Mouse (Mus musculus): ENCODE data around the gene C1qtnf4. TPM values are rescaled to one million over a fixed set of nuclear protein-coding genes. Genes with fewer than 3 reads are reported as not detected.
A peak's percentile ranks its signal among the peaks of the same experiment; 100 is the strongest.

C1qtnf4 gene
- polyA plus RNA-seq, 1 experiment: 5.9 TPM

GRCm38 (mm10) chr2:90917233-90917998, 31.8 kb downstream of the C1qtnf4 start:
- Histone ChIP-seq H3K36me3 (ENCODE audit: control insufficient read depth) (peaks cover 29% of the 10 kb centered on the region), H3K9me3 (ENCODE audit: control insufficient read depth, low read length) (no peaks in the 10 kb centered on the region), H3K4me3 (replicated peaks) (peak overlapping the region; percentile 74), H3K4me1 (ENCODE audit: control insufficient read depth) (peaks cover 36% of the 10 kb centered on the region), H3K27me3 (ENCODE audit: control insufficient read depth) (no peaks in the 10 kb centered on the region; the same call in 1 of the 2 replicates)
- TF ChIP-seq TAL1 (IDR thresholded peaks at IDR 0.05; ENCODE audit: low read length) (no peak), GATA1 (IDR thresholded peaks at IDR 0.05; ENCODE audit: low read length) (no peak)

GRCm38 (mm10) chr2:90917999-90918698, 32.5 kb downstream of the C1qtnf4 start:
- Histone ChIP-seq H3K4me1 (ENCODE audit: control insufficient read depth) (peaks cover 36% of the 10 kb centered on the region), H3K36me3 (ENCODE audit: control insufficient read depth) (peaks cover 21% of the 10 kb centered on the region), H3K4me3 (replicated peaks) (peak overlapping the region; percentile 74), H3K9me3 (ENCODE audit: control insufficient read depth, low read length) (no peaks in the 10 kb centered on the region), H3K27me3 (ENCODE audit: control insufficient read depth) (no peaks in the 10 kb centered on the region; the same call in 1 of the 2 replicates)
- TF ChIP-seq GATA1 (IDR thresholded peaks at IDR 0.05; ENCODE audit: low read length) (no peak), TAL1 (IDR thresholded peaks at IDR 0.05; ENCODE audit: low read length) (no peak)

GRCm38 (mm10) chr2:90921178-90921577, 35.5 kb downstream of the C1qtnf4 start:
- TF ChIP-seq GATA1 (IDR thresholded peaks at IDR 0.05; ENCODE audit: low read length) (no peak), TAL1 (IDR thresholded peaks at IDR 0.05; ENCODE audit: low read length) (no peak)
- Histone ChIP-seq H3K4me3 (replicated peaks) (no peak overlapping the region), H3K36me3 (ENCODE audit: control insufficient read depth) (no peaks in the 10 kb centered on the region), H3K9me3 (ENCODE audit: control insufficient read depth, low read length) (no peaks in the 10 kb centered on the region), H3K4me1 (ENCODE audit: control insufficient read depth) (peaks cover 23% of the 10 kb centered on the region), H3K27me3 (ENCODE audit: control insufficient read depth) (peaks cover 7% of the 10 kb centered on the region)

GRCm38 (mm10) chr2:90922636-90923035, 37.0 kb downstream of the C1qtnf4 start:
- no peaks in the 10 kb centered on the region for H3K36me3 ChIP-seq (ENCODE audit: control insufficient read depth)
- peaks cover 10% of the 10 kb centered on the region for H3K4me1 ChIP-seq (ENCODE audit: control insufficient read depth)
- no peaks in the 10 kb centered on the region for H3K9me3 ChIP-seq (ENCODE audit: control insufficient read depth, low read length)
- TF ChIP-seq TAL1 (IDR thresholded peaks at IDR 0.05; ENCODE audit: low read length) (no peak), GATA1 (IDR thresholded peaks at IDR 0.05; ENCODE audit: low read length) (no peak)
- no peak overlapping the region for H3K4me3 ChIP-seq (replicated peaks)
- H3K27me3 ChIP-seq (ENCODE audit: control insufficient read depth): peaks cover 7% of the 10 kb centered on the region

- Histone ChIP-seq H3K27me3 (ENCODE audit: control insufficient read depth) (peaks cover 23% of the 10 kb centered on the region), H3K36me3 (ENCODE audit: control insufficient read depth) (no peaks in the 10 kb centered on the region), H3K9me3 (ENCODE audit: control insufficient read depth, low read length) (no peaks in the 10 kb centered on the region), H3K4me3 (replicated peaks) (no peak overlapping the region), H3K4me1 (ENCODE audit: control insufficient read depth) (no peaks in the 10 kb centered on the region; the same call in 1 of the 2 replicates)
- TF ChIP-seq GATA1 (IDR thresholded peaks at IDR 0.05; ENCODE audit: low read length): no peak
Observed at GRCm38 (mm10) chr2:90928566-90928965, 42.9 kb downstream of the C1qtnf4 start.

GRCm38 (mm10) chr2:90931829-90932228, 46.2 kb downstream of the C1qtnf4 start:
- Histone ChIP-seq H3K4me3 (replicated peaks) (no peak overlapping the region), H3K36me3 (ENCODE audit: control insufficient read depth) (no peaks in the 10 kb centered on the region), H3K27me3 (ENCODE audit: control insufficient read depth) (peaks cover 25% of the 10 kb centered on the region), H3K4me1 (ENCODE audit: control insufficient read depth) (peaks cover 6% of the 10 kb centered on the region), H3K9me3 (ENCODE audit: control insufficient read depth, low read length) (no peaks in the 10 kb centered on the region)
- TF ChIP-seq TAL1 (IDR thresholded peaks at IDR 0.05; ENCODE audit: low read length) (no peak), GATA1 (IDR thresholded peaks at IDR 0.05; ENCODE audit: low read length) (no peak)

- H3K4me3 ChIP-seq (replicated peaks): no peak overlapping the region
- TF ChIP-seq GATA1 (IDR thresholded peaks at IDR 0.05; ENCODE audit: low read length) (no peak), TAL1 (IDR thresholded peaks at IDR 0.05; ENCODE audit: low read length) (no peak)
- peaks cover 25% of the 10 kb centered on the region for H3K27me3 ChIP-seq (ENCODE audit: control insufficient read depth)
- H3K4me1 ChIP-seq (ENCODE audit: control insufficient read depth): peaks cover 6% of the 10 kb centered on the region
- H3K9me3 ChIP-seq (ENCODE audit: control insufficient read depth, low read length): no peaks in the 10 kb centered on the region
- no peaks in the 10 kb centered on the region for H3K36me3 ChIP-seq (ENCODE audit: control insufficient read depth)
Observed at GRCm38 (mm10) chr2:90932273-90932672, 46.6 kb downstream of the C1qtnf4 start.

- no peak overlapping the region for H3K4me3 ChIP-seq (replicated peaks)
- H3K27me3 ChIP-seq (ENCODE audit: control insufficient read depth): peaks cover 8% of the 10 kb centered on the region
- peaks cover 36% of the 10 kb centered on the region for H3K4me1 ChIP-seq (ENCODE audit: control insufficient read depth)
- TF ChIP-seq TAL1 (IDR thresholded peaks at IDR 0.05; ENCODE audit: low read length) (no peak), GATA1 (IDR thresholded peaks at IDR 0.05; ENCODE audit: low read length) (no peak)
- H3K36me3 ChIP-seq (ENCODE audit: control insufficient read depth): peaks cover 17% of the 10 kb centered on the region
- H3K9me3 ChIP-seq (ENCODE audit: control insufficient read depth, low read length): no peaks in the 10 kb centered on the region
Observed at GRCm38 (mm10) chr2:90938362-90938761, 52.7 kb downstream of the C1qtnf4 start.

- Histone ChIP-seq H3K27me3 (ENCODE audit: control insufficient read depth) (peaks cover 6% of the 10 kb centered on the region), H3K4me3 (replicated peaks) (peak overlapping the region; percentile 99), H3K36me3 (ENCODE audit: control insufficient read depth) (peaks cover 30% of the 10 kb centered on the region), H3K4me1 (ENCODE audit: control insufficient read depth) (peaks cover 45% of the 10 kb centered on the region), H3K9me3 (ENCODE audit: control insufficient read depth, low read length) (no peaks in the 10 kb centered on the region)
- TF ChIP-seq GATA1 (IDR thresholded peaks at IDR 0.05; ENCODE audit: low read length): no peak
- TF ChIP-seq TAL1 (IDR thresholded peaks at IDR 0.05; ENCODE audit: low read length): no peak
Observed at GRCm38 (mm10) chr2:90939750-90940149, 54.1 kb downstream of the C1qtnf4 start.

Other genes starting within 250 kb of the C1qtnf4 start
- 0.41 and 0.84 TPM in 2 replicates for gene Nup160, start 208.6 kb upstream of the C1qtnf4 start, polyA plus RNA-seq (2012)
- 3.9 and 6.2 TPM in 2 replicates for gene Fnbp4, start 140.5 kb upstream of the C1qtnf4 start, polyA plus RNA-seq (2012)
- gene Agbl2, start 103.1 kb upstream of the C1qtnf4 start, polyA plus RNA-seq (2012): not detected in 2 replicates
- gene Mtch2, start 38.7 kb upstream of the C1qtnf4 start, polyA plus RNA-seq (2012): 1.8 and 1.9 TPM in 2 replicates
- gene Kbtbd4, start 18.9 kb downstream of the C1qtnf4 start, polyA plus RNA-seq (2012): 0.30 and 0.53 TPM in 2 replicates
- 9.7 and 11.4 TPM in 2 replicates for gene Ndufs3, start 19.0 kb downstream of the C1qtnf4 start, polyA plus RNA-seq (2012)
- gene Celf1, start 54.5 kb downstream of the C1qtnf4 start, polyA plus RNA-seq (2012): 5.1 and 6.5 TPM in 2 replicates
- 0.09 TPM in 1 of 2 replicates, not detected in the other for gene Rapsn, start 149.8 kb downstream of the C1qtnf4 start, polyA plus RNA-seq (2012)
- gene Psmc3, start 168.1 kb downstream of the C1qtnf4 start, polyA plus RNA-seq (2012): 22.2 and 22.3 TPM in 2 replicates
- 1.4 and 2.0 TPM in 2 replicates for gene Slc39a13, start 184.6 kb downstream of the C1qtnf4 start, polyA plus RNA-seq (2012)
- gene Spi1, start 196.5 kb downstream of the C1qtnf4 start, polyA plus RNA-seq (2012): 0.76 and 0.83 TPM in 2 replicates
- 0.01 TPM in 1 of 2 replicates, not detected in the other for gene Mybpc3, start 232.3 kb downstream of the C1qtnf4 start, polyA plus RNA-seq (2012)

All from erythroblast, embryonic 14.5 days (primary cell).